Mouse (Mus musculus) E14TG2a.4 (cell line): Measurements from ENCODE around the gene Ppia.
"Not testable (repeated sequence)": the region's sequence is repeated elsewhere in the genome, so short reads cannot be mapped to it uniquely, and the experiment has no call there.

Experiments used
- H3K27me3 ChIP-seq: 2 replicates; pipeline ENCODE4 v1.6.1; 2014; ENCODE audit warnings: low read length, control low read depth; ENCODE audit not compliant: insufficient read depth
- H3K36me3 ChIP-seq: 2 replicates; pipeline ENCODE4 v1.6.1; 2014; ENCODE audit warnings: low read length, control low read depth; ENCODE audit not compliant: insufficient read depth
- H3K4me1 ChIP-seq: replicated peaks from 2 replicates; pipeline ENCODE4 v1.6.1; 2014; ENCODE audit warnings: low read depth, low read length, control low read depth
- H3K4me3 ChIP-seq: replicated peaks from 2 replicates; pipeline ENCODE4 v1.5.1; 2014; ENCODE audit warnings: mild to moderate bottlenecking, low read length
- H3K9me3 ChIP-seq: 2 replicates; pipeline ENCODE4 v1.6.1; 2014; ENCODE audit warnings: low read length, control low read depth
- CTCF ChIP-seq: conservative IDR thresholded peaks from 2 replicates; pipeline ENCODE4 v1.5.1; 2014; ENCODE audit warnings: low read length
- NANOG ChIP-seq: IDR thresholded peaks from 2 replicates; pipeline ENCODE4 v1.6.1; 2014; ENCODE audit warnings: borderline replicate concordance, low read length, mixed read lengths
- POU5F1 ChIP-seq: IDR thresholded peaks from 2 replicates; pipeline ENCODE4 v1.6.1; 2014; ENCODE audit warnings: low read length, borderline replicate concordance

Ppia gene

GRCm38 (mm10) chr11:6410050-6410602, 5.1 kb upstream of the Ppia start:
- Histone ChIP-seq H3K27me3 (no peaks in the 10 kb centered on the region), H3K4me3 (no peak overlapping the region), H3K9me3 (peaks cover 7% of the 10 kb centered on the region; the same call in 1 of the 2 replicates), H3K36me3 (peaks cover 23% of the 10 kb centered on the region), H3K4me1 (peaks cover 79% of the 10 kb centered on the region)
- TF ChIP-seq NANOG (no peak), POU5F1 (no peak), CTCF (no peak)

- not testable (repeated sequence) for H3K4me3 ChIP-seq, H3K27me3 ChIP-seq, H3K9me3 ChIP-seq
- peaks cover 73% of the 10 kb centered on the region for H3K4me1 ChIP-seq
- H3K36me3 ChIP-seq = peaks cover 17% of the 10 kb centered on the region
Observed at GRCm38 (mm10) chr11:6410755-6411154, 4.5 kb upstream of the Ppia start.

GRCm38 (mm10) chr11:6411684-6412083, 3.6 kb upstream of the Ppia start:
- Histone ChIP-seq H3K4me1 (peaks cover 64% of the 10 kb centered on the region), H3K4me3 (peak overlapping the region; percentile 23; the same call in 1 of the 2 replicates), H3K9me3 (peaks cover 7% of the 10 kb centered on the region; the same call in 1 of the 2 replicates), H3K36me3 (peaks cover 13% of the 10 kb centered on the region), H3K27me3 (no peaks in the 10 kb centered on the region)
- TF ChIP-seq POU5F1 (no peak), NANOG (no peak), CTCF (peak; percentile 98)

GRCm38 (mm10) chr11:6413264-6413663, 2.0 kb upstream of the Ppia start:
- 0 out of 2 replicates have a peak overlapping the region, but pooled peaks have one; percentile 27 for H3K4me3 ChIP-seq

GRCm38 (mm10) chr11:6415551-6416404, 535 bp downstream of the Ppia start:
- H3K4me1 ChIP-seq = peaks cover 66% of the 10 kb centered on the region
- H3K27me3 ChIP-seq = no peaks in the 10 kb centered on the region
- H3K9me3 ChIP-seq = no peaks in the 10 kb centered on the region
- no peak for TF ChIP-seq POU5F1
- TF ChIP-seq NANOG = no peak
- no peak for TF ChIP-seq CTCF
- peak overlapping the region; percentile 98 for H3K4me3 ChIP-seq
- peaks cover 45% of the 10 kb centered on the region for H3K36me3 ChIP-seq

More at GRCm38 (mm10) chr11:6413264-6413663, 2.0 kb upstream of the Ppia start:
- H3K9me3 ChIP-seq = peaks cover 7% of the 10 kb centered on the region; the same call in 1 of the 2 replicates
- peaks cover 21% of the 10 kb centered on the region for H3K36me3 ChIP-seq
- H3K4me1 ChIP-seq = peaks cover 60% of the 10 kb centered on the region
- no peak for TF ChIP-seq NANOG
- no peak for TF ChIP-seq CTCF
- TF ChIP-seq POU5F1 = no peak
- no peaks in the 10 kb centered on the region for H3K27me3 ChIP-seq

DNA sequence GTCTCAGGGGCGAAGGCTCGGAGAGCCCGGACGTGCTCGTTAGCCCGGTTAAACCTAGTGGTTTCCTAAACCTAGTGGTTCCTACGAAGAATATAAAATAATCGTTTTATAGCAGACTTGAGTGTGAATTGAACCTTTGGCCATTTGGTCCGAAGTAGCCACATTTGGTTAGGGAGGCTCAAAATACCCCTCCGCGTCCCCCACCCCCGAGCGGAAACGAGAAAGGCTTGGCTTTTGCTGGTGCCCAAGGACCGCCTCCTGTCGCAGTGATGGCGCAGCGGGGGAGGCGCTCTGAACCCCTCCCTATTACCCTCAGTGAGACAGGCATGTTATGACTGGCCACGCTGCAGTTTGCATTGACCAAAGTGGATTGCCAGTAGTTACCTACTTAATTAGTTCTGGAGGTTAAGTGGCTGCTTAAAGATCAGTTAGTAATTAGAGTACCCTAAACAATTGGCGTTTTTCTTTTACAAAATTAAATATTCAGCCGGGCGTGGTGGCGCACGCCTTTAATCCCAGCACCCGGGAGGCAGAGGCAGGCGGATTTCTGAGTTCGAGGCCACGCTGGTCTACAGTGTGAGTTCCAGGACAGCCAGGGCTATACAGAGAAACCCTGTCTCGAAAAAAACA, 1.3 kb downstream of the Ppia start:
- Histone ChIP-seq H3K4me3 (peak overlapping the region; percentile 98), H3K36me3 (peaks cover 49% of the 10 kb centered on the region), H3K27me3 (no peaks in the 10 kb centered on the region), H3K9me3 (no peaks in the 10 kb centered on the region), H3K4me1 (peaks cover 63% of the 10 kb centered on the region)
- TF ChIP-seq NANOG (peak; percentile 18; the same call in 1 of the 2 replicates), POU5F1 (no peak)

- peaks cover 49% of the 10 kb centered on the region for H3K36me3 ChIP-seq
- TF ChIP-seq POU5F1 = no peak
- no peak for TF ChIP-seq CTCF
- TF ChIP-seq NANOG = no peak
- no peaks in the 10 kb centered on the region for H3K9me3 ChIP-seq
- peak overlapping the region; percentile 98 for H3K4me3 ChIP-seq
- peaks cover 57% of the 10 kb centered on the region for H3K4me1 ChIP-seq
- H3K27me3 ChIP-seq = no peaks in the 10 kb centered on the region
Observed at GRCm38 (mm10) chr11:6417069-6417468, 1.8 kb downstream of the Ppia start.

DNA sequence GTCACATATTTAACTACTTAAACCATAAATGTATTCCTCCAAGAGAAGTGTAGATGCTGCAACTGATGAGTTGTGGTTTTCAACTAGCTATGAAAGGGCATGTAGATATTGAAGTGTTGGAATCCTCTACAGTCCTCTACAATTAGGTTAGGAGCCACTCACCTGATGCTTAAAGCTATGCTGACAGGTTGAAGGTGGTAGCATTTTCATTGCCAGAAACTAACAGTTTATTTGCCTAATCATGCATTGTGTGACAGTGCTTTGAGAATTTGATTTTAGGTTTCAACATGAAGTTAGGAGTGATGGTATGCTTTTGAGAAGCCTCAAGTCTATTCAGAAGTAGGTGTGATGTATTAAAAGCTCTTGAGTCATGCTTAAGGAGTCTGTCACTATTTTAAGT, 2.2 kb downstream of the Ppia start:
- Histone ChIP-seq H3K27me3 (no peaks in the 10 kb centered on the region), H3K4me1 (peaks cover 53% of the 10 kb centered on the region), H3K36me3 (peaks cover 53% of the 10 kb centered on the region), H3K9me3 (no peaks in the 10 kb centered on the region), H3K4me3 (peak overlapping the region; percentile 98)
- TF ChIP-seq POU5F1 (no peak), NANOG (no peak), CTCF (no peak)
